Mouse (Mus musculus) midbrain, embryonic 10.5 days (tissue): ENCODE data around the gene Hcrtr1. TPM values are rescaled to one million over a fixed set of nuclear protein-coding genes. Genes with fewer than 3 reads are reported as not detected.
A peak's percentile ranks its signal among the peaks of the same experiment; 100 is the strongest.

Experiments
- DNase-seq: peaks from one replicate; pipeline ENCODE4 v3.0.0-alpha.2; 2017; ENCODE audit warnings: low spot score
- H3K27ac ChIP-seq: fragments of 300-500 bp; sonication (generic); replicated peaks from 2 replicates; pipeline ENCODE4 v1.5.1; 2016; ENCODE audit warnings: mild to moderate bottlenecking
- H3K27me3 ChIP-seq: fragments of 300-500 bp; sonication (generic); 2 replicates; pipeline ENCODE4 v1.6.1; 2016; ENCODE audit warnings: low read depth, mild to moderate bottlenecking; ENCODE audit not compliant: poor library complexity, severe bottlenecking
- H3K36me3 ChIP-seq: fragments of 300-500 bp; sonication (generic); 2 replicates; pipeline ENCODE4 v1.6.1; 2016; ENCODE audit warnings: mild to moderate bottlenecking, moderate library complexity
- H3K4me1 ChIP-seq: fragments of 300-500 bp; sonication (generic); 2 replicates; pipeline ENCODE4 v1.6.1; 2016
- H3K4me3 ChIP-seq: fragments of 300-500 bp; sonication (generic); 2 replicates; pipeline ENCODE4 v1.5.1; 2016; ENCODE audit warnings: mild to moderate bottlenecking, moderate library complexity
- H3K9me3 ChIP-seq: fragments of 300-500 bp; sonication (generic); replicated peaks from 2 replicates; pipeline ENCODE4 v1.6.1; 2016; ENCODE audit warnings: mild to moderate bottlenecking
- WGBS: fragments of 180-500 bp; shearing (Covaris S2); methylation state at CpG from one replicate; pipeline ENCODE4 v1.1.7; 2016; 5-methylcytosine and 5-hydroxymethylcytosine counted together
- polyA plus RNA-seq: library from polyadenylated mRNA; unstranded; fragments of >200 nt; fragmentation: Nextera tagmentation; extraction: Ambion mirVana; gene quantifications from 2 replicates; pipeline ENCODE4 v1.2.1, GENCODE M21; 2016

The Hcrtr1 gene
- polyA plus RNA-seq, 1 experiment from 2014 or later, result 0.23 TPM

DNA sequence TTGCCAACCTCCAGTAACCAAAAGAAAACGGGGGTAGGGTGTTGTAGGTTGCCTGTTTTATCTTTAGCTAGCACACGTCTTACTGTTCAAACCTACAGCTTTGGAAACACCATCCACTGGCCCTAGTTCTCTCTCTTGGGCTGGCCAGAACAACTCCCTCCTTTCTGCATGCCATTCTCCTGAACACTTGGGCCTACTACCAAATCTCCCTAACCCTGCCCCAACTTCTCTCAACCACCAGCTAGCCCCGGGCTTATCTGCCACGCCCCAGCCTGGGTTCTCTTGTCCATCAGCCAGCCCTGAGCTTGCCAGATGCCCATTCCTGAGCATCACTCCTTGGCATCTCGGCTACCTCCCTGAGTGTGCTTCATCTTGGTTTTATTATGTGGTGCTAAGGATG lies 10.3 kb downstream of the Hcrtr1 start:
- no peaks in the 10 kb centered on the region for H3K27me3 ChIP-seq
- no peak overlapping the region for H3K27ac ChIP-seq
- WGBS, result 85% methylated on average over 5 of the region's 5 CpGs
- no peak for DNase-seq
- H3K9me3 ChIP-seq, result no peaks in the 10 kb centered on the region
- no peak overlapping the region for H3K4me3 ChIP-seq
- H3K4me1 ChIP-seq, result 0 out of 2 replicates have a peak, but pooled peaks cover 5% of the 10 kb centered on the region
- H3K36me3 ChIP-seq, result peaks cover 42% of the 10 kb centered on the region

DNA sequence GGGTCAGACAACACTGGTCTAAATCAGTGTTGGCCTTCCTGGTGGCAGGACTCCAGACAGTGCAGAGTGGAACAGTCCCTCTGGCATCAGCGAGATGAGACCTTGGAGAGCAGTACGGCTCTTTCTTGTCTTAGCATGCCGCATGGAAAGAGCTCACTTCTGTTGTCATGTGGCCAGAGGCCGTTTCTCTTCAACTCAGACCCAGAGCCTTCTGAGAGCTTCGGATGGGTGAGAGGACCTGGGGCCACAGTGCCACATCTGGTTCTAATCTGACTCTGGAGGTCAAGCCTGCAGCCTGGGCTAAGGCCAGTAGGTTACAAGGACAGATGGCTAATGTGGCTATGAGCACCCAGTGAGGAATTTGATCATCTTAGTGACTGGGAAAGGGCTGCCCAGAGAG lies 13.2 kb downstream of the Hcrtr1 start:
- no peak for DNase-seq
- Histone ChIP-seq H3K36me3 (peaks cover 71% of the 10 kb centered on the region), H3K4me1 (peaks cover 5% of the 10 kb centered on the region; the same call in 1 of the 2 replicates), H3K4me3 (no peak overlapping the region), H3K27ac (no peak overlapping the region; the same call in 1 of the 2 replicates), H3K27me3 (no peaks in the 10 kb centered on the region), H3K9me3 (no peaks in the 10 kb centered on the region)
- 81% methylated on average over 5 of the region's 5 CpGs for WGBS

DNA sequence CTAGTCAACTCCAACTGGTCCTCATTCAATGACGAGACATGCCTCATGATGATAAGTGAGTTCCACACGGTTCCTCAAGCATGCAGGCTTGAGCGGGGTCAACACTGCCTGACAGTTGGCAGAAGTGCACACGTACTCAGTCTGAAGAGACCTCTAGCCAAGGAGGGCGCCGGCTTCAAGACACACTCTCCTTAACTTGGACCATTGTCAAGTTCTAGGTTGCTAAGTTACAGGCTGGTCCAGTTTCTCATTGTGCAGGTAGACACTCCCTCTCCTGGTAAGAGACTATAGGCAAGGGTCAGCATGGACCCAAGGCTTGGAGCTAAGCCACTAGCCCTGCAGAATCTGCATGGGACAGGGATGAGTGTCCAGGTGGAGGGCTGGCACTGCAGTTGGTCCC lies 14.0 kb downstream of the Hcrtr1 start:
- Histone ChIP-seq H3K4me3 (no peak overlapping the region), H3K27me3 (no peaks in the 10 kb centered on the region), H3K4me1 (no peaks in the 10 kb centered on the region; the same call in 1 of the 2 replicates), H3K27ac (no peak overlapping the region), H3K36me3 (peaks cover 72% of the 10 kb centered on the region), H3K9me3 (no peaks in the 10 kb centered on the region)
- WGBS, result 94% methylated on average over 6 of the region's 6 CpGs
- DNase-seq, result no peak

DNA sequence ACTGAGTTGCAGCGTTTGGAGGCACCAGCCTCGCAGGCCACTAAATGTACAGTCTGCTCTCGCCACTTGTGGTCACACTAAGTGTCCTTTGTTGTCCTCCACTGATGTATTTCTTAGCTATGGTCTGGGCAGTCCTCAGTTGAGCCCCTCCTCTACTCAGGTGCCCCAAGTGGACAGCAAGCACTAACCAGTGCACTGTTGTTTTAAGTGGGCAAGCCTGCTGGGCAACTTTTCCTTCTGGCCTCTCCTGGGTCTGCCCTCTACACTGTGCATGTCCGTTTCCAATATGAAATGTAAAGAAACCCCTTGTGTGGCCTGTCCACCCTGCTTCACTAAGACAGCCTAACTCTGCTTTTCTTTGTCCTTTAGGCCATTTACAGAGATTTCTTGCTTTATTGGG lies 15.0 kb downstream of the Hcrtr1 start:
- Histone ChIP-seq H3K4me3 (no peak overlapping the region), H3K36me3 (peaks cover 72% of the 10 kb centered on the region), H3K27ac (no peak overlapping the region)

DNA sequence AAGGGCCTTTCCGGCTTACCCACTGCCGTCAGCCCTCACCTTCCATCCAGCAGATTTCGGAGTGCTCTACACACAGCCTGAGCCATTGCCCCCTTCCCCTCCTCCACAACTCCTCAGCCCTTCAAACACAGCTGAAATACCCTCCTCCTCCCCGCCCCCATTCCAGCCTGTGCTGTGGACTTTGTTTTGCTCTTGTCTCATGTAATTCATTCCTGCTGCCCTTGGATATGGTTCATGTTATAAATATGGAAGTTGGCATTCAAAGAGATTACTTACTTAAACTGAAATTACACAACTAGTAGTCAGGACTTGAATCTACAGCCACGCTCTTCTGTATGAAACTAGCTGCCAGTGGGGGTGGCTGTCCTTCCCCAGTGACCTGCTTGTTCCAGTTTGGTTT lies 16.1 kb downstream of the Hcrtr1 start:
- H3K27me3 ChIP-seq, result no peaks in the 10 kb centered on the region
- H3K4me1 ChIP-seq, result no peaks in the 10 kb centered on the region; the same call in 1 of the 2 replicates
- no peak overlapping the region for H3K27ac ChIP-seq
- WGBS, result 96% methylated on average over 5 of the region's 5 CpGs
- no peaks in the 10 kb centered on the region for H3K9me3 ChIP-seq
- no peak for DNase-seq
- H3K36me3 ChIP-seq, result peaks cover 71% of the 10 kb centered on the region
- no peak overlapping the region for H3K4me3 ChIP-seq

More for the DNA sequence above, 15.0 kb downstream of the Hcrtr1 start:
- no peaks in the 10 kb centered on the region; the same call in 1 of the 2 replicates for H3K4me1 ChIP-seq
- no peaks in the 10 kb centered on the region for H3K9me3 ChIP-seq
- no peak for DNase-seq
- WGBS, result 90% methylated on average over 4 of the region's 4 CpGs
- H3K27me3 ChIP-seq, result no peaks in the 10 kb centered on the region

DNA sequence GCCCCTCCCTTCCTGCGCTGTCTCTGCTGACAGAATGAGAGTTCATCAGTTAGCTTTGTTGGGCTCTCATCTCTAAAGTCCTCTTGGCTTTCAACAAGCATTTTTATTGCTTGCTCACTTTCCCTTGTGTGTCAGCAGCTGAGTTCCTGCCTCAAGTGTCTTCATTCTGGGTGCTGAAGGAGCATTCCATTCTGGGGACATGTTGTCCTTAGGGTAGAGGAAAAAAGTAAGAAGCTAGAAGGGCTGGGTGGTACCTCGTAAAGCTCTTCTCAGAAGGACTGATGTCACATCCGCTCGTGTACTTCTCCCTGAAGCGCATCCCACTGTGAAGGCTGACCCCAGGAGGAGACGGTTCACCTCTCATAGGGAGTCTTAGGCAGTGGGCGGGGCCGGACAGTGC lies 17.6 kb downstream of the Hcrtr1 start:
- no peak overlapping the region for H3K4me3 ChIP-seq
- DNase-seq, result no peak
- H3K9me3 ChIP-seq, result no peaks in the 10 kb centered on the region
- H3K4me1 ChIP-seq, result no peaks in the 10 kb centered on the region; the same call in 1 of the 2 replicates
- peaks cover 57% of the 10 kb centered on the region for H3K36me3 ChIP-seq
- 65% methylated on average over 8 of the region's 8 CpGs for WGBS
- H3K27ac ChIP-seq, result no peak overlapping the region
- H3K27me3 ChIP-seq, result no peaks in the 10 kb centered on the region

DNA sequence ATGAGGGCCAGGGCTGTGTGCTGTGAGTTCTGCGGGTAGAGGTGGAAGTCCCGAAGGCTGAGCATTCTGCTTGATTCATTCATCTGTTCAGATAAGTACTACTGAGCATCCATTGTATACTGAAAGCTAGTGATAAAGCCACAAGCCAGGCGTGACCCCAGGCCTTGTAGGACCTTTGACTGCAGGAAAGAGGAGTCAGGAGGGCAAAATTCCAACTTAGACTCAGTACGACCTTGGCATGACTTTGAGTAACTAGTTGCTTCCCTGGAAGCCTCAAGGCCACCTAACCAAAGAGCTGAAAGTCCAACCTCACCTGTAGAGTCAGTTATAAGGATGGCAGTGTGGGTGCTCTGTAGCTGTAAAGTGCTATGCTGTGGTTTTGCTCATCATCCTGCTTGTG lies 18.4 kb downstream of the Hcrtr1 start:
- DNase-seq, result no peak
- 79% methylated on average over 4 of the region's 4 CpGs for WGBS
- Histone ChIP-seq H3K4me1 (no peaks in the 10 kb centered on the region; the same call in 1 of the 2 replicates), H3K27me3 (no peaks in the 10 kb centered on the region), H3K4me3 (no peak overlapping the region), H3K36me3 (peaks cover 49% of the 10 kb centered on the region), H3K27ac (no peak overlapping the region), H3K9me3 (no peaks in the 10 kb centered on the region)

DNA sequence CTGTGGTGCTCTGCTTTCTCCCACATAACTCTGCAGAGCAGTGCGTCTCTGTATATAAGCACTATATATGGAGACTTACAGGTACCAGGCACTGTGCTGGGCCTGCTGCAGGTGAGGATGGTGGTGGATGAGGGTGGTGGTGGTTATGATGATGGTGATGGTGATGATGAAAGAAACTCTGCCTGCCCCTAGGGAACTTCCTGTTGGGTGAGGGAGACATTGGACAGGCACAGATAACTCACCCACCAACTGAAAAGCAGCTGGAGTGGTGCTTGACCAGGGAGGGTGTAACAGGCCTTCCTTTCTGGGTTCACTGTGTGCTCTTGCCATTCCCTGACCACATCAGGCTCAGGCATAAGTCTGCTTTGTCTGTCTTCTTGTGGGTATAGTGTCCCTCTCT lies 26.4 kb downstream of the Hcrtr1 start:
- no peaks in the 10 kb centered on the region for H3K9me3 ChIP-seq
- WGBS, result 97% methylated on average over 1 of the region's 1 CpGs

DNA sequence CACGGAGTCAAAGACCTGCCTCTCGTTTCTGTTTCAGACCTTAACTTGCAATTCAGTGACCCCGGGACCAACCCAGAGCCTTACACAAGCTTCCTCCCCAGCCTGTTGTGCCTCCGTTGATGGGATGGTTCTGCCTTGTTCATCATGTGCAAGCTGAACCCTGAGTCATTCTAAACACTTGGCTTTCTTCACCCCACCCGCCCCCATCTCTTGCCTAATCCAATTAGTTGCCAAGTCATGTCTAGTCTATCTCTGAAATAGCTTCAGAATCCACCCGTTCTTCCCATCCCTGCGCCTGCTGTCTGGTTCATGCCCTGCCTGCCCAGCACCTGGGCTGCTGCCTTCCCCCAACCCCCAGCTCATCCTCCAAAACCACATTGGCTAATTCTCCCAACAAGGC lies 26.9 kb downstream of the Hcrtr1 start:
- 86% methylated on average over 7 of the region's 7 CpGs for WGBS
- Histone ChIP-seq H3K27me3 (no peaks in the 10 kb centered on the region), H3K36me3 (peaks cover 2% of the 10 kb centered on the region; the same call in 1 of the 2 replicates), H3K4me1 (peaks cover 15% of the 10 kb centered on the region), H3K27ac (no peak overlapping the region), H3K4me3 (no peak overlapping the region), H3K9me3 (no peaks in the 10 kb centered on the region)
- no peak for DNase-seq

More for the DNA sequence above, 26.4 kb downstream of the Hcrtr1 start:
- Histone ChIP-seq H3K27ac (no peak overlapping the region), H3K27me3 (no peaks in the 10 kb centered on the region), H3K4me3 (no peak overlapping the region), H3K36me3 (peaks cover 2% of the 10 kb centered on the region; the same call in 1 of the 2 replicates), H3K4me1 (peaks cover 15% of the 10 kb centered on the region)
- no peak for DNase-seq

DNA sequence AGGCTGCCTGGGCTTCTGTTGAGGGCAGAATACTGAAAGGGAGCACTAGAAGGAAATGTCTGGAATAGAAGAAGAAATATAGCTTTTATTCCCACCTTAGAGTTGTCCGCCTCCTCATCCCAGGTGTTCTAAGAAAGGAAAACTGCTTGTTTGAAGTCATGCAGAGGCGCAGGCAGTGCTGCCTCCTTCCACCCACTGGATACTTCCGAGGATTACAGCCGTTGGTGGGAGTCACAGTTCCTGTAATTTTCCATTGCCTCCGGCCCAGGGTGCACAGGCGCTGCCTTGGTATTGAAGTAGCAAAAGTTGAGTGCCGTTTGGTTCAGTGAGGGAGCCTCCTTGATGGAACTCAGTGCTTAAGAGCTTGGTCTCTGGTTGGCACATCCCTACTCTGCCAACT lies 29.1 kb downstream of the Hcrtr1 start:
- Histone ChIP-seq H3K4me3 (no peak overlapping the region), H3K4me1 (peaks cover 19% of the 10 kb centered on the region), H3K9me3 (no peaks in the 10 kb centered on the region), H3K27me3 (no peaks in the 10 kb centered on the region), H3K36me3 (peaks cover 2% of the 10 kb centered on the region; the same call in 1 of the 2 replicates), H3K27ac (no peak overlapping the region)
- no peak for DNase-seq
- 88% methylated on average over 7 of the region's 7 CpGs for WGBS

DNA sequence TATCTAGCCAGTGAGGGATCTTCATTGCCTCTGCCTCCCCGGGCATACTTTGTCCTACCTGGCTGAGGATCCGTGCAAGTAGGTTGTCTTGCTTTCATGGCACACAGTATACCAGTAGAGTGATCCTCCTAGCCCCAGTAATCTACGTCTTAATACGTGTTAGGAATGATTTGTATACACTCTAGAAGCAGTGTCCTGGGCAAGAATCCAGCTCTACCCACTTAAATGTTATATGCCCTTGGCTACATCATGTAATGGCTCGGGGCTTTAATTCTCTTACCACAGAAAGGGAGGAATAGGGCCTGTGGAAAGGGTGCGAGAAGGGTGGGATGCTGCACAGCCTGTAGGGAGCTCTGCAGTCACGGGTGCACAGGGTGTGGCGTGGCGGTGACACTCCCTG lies 29.5 kb downstream of the Hcrtr1 start:
- 95% methylated on average over 9 of the region's 9 CpGs for WGBS
- Histone ChIP-seq H3K27ac (no peak overlapping the region), H3K36me3 (peaks cover 2% of the 10 kb centered on the region; the same call in 1 of the 2 replicates), H3K27me3 (no peaks in the 10 kb centered on the region), H3K4me1 (peaks cover 19% of the 10 kb centered on the region), H3K4me3 (no peak overlapping the region), H3K9me3 (no peaks in the 10 kb centered on the region)
- no peak for DNase-seq

DNA sequence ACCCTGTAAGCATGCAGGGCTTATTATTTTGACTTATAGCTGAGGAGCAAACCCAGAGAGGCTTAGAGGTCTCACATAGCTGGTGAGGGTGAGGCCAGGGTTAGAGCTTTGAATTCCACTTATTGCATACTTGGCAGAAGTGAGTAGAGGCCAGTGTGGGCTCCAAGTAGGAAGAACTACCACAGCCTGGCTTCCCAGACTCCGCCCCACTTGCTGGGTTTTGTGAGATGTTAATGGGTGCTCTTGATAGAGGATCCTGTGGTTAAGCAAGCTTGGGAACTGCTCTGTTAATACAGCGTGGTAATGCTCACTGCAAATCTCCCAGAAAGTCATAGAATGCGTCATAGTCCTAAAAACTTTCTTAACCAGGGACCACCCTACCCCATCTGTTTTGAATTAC lies 30.2 kb downstream of the Hcrtr1 start:
- H3K4me1 ChIP-seq, result peaks cover 19% of the 10 kb centered on the region
- WGBS, result 92% methylated on average over 3 of the region's 3 CpGs

DNA sequence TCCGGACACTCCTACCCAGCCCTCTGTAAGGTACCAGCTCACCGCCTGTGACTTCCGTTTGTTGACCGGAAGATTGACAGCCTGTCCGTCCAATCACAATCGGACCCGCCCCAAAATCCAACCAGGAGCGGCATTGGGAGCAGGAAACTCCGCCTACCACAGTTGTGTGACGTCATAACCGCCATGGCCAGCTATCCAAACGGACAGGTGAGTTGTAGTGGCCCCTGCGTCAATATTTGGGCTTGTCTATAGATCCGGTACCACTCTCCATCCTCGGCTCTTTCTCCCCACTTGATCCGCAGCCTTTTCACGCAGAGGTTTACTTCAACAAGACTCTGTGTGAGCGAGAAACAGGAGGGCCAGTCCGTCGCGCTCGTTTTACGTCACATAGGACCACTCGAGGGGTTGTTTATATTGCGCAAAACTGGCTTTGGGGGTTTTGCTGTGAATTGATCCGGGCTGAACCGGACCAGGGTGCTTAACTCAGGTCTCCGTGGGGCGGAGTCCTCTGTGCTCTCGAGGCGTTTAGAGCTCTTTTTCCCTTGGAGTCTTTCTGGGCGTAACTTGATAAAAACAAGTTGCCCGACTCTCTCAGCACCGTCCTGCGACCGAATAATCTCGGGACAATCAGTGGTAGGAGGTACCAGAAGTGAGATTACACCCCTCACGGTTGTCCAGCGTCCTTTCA lies 31.6 kb downstream of the Hcrtr1 start:
- no peaks in the 10 kb centered on the region for H3K36me3 ChIP-seq
- WGBS, result 1% methylated on average over 39 of the region's 39 CpGs
- H3K27me3 ChIP-seq, result no peaks in the 10 kb centered on the region
- peak; percentile 99 for DNase-seq
- 0 out of 2 replicates have a peak, but pooled peaks cover 5% of the 10 kb centered on the region for H3K9me3 ChIP-seq
- peak overlapping the region; percentile 87 for H3K27ac ChIP-seq
- peaks cover 22% of the 10 kb centered on the region for H3K4me1 ChIP-seq
- peak overlapping the region; percentile 82 for H3K4me3 ChIP-seq

More for the DNA sequence above, 30.2 kb downstream of the Hcrtr1 start:
- Histone ChIP-seq H3K36me3 (peaks cover 2% of the 10 kb centered on the region; the same call in 1 of the 2 replicates), H3K9me3 (0 out of 2 replicates have a peak, but pooled peaks cover under 1% of the 10 kb centered on the region), H3K27me3 (no peaks in the 10 kb centered on the region), H3K27ac (no peak overlapping the region), H3K4me3 (no peak overlapping the region)
- no peak for DNase-seq
